In the genomic region with DNA sequence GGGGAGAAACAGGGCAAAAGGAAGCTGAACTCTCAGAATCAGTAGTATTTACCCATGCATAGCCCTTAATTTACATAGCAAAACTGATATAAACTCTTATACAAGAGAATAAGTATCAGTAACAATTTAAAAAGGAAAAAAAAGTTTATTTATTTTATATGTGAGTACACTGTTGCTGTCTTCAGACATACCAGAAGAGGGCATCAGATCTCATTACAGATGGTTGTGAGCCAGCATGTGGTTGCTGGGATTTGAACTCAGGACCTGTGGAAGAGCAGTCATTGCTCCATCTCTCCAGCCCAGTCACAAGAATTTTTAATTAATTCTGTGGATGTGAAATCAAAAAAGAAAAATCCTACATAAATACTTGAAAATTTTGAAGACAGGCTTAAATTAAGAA, we compare ENCODE assay signal across 5 mouse cellular contexts.
A peak's percentile ranks its signal among the peaks of the same experiment; 100 is the strongest.
DNase-seq lines count a peak whose midpoint lies in the region; ATAC-seq and TF ChIP-seq lines count a peak whose summit lies in the region.
"Not testable (repeated sequence)": the region's sequence is repeated elsewhere in the genome, so short reads cannot be mapped to it uniquely, and the experiment has no call there.

No protein-coding gene starts in this region.

- CTCF ChIA-PET in Patski (lab: Charles Lee): interaction anchor here (3.3 kb wide), 1 partner anchor 37 kb away, joined by 9 read pairs; no protein-coding TSS in a partner anchor

- not testable (repeated sequence) for H3K9ac ChIP-seq in heart, embryonic 15.5 days

- H3ac ChIP-seq in myocyte (ENCODE audit: control insufficient read depth, insufficient read length): not testable (repeated sequence)

- not testable (repeated sequence) for H3K27me3 ChIP-seq in Patski; heart, embryonic 15.5 days; myocyte (ENCODE audit: control insufficient read depth, insufficient read depth, insufficient read length)

- TF ChIP-seq POLR2A in myocyte (IDR thresholded peaks at IDR 0.05; ENCODE audit: insufficient read length, low read depth): not testable (repeated sequence)

- DNase-seq in Patski (ENCODE audit: low read depth, low spot score); layer of hippocampus, adult 2 months (ENCODE audit: low spot score in 2 of 2): not testable (repeated sequence)
- peak; percentile 65 for DNase-seq in heart, adult 11 months

- H3K4me2 ChIP-seq in heart, embryonic 15.5 days: not testable (repeated sequence)
- H3K4me2 ChIP-seq in myocyte (ENCODE audit: low read depth): peak overlapping the region; percentile 33

- not testable (repeated sequence) for H3K4me3 ChIP-seq in heart, embryonic 15.5 days; layer of hippocampus, adult 2 months; myocyte

- not testable (repeated sequence) for ATAC-seq in Patski; heart, embryonic 15.5 days (replicated peaks; ENCODE audit: insufficient number of reproducible peaks, insufficient read depth, low FRiP score, low read depth)

- 0 out of 2 replicates have a peak overlapping the region, but pooled peaks have one; percentile 83 for H3K27ac ChIP-seq in heart, embryonic 15.5 days
- not testable (repeated sequence) for H3K27ac ChIP-seq in layer of hippocampus, adult 2 months

- TF ChIP-seq CTCF in Patski (IDR thresholded peaks at IDR 0.05): peak; percentile 30
- TF ChIP-seq CTCF in layer of hippocampus, adult 2 months (conservative IDR thresholded peaks at IDR 0.05): peak; percentile 52

- not testable (repeated sequence) for H3K36me3 ChIP-seq in heart, embryonic 15.5 days; myocyte (ENCODE audit: control insufficient read depth, insufficient read depth)

- POLR2A ChIA-PET in Patski (lab: Charles Lee): not testable (repeated sequence)

- peaks cover 20% of the 10 kb centered on the region for H3K79me2 ChIP-seq in myocyte (ENCODE audit: control insufficient read depth, insufficient read depth)

- H3K4me1 ChIP-seq in heart, embryonic 15.5 days (replicated peaks): peaks cover 30% of the 10 kb centered on the region

- not testable (repeated sequence) for H3K9me3 ChIP-seq in heart, embryonic 15.5 days (replicated peaks)

- in situ Hi-C loops in Patski (cut with MboI; ENCODE audit: low pct_unique_long_range_greater_than_20kb): not testable (repeated sequence)
